Mouse (Mus musculus): ENCODE data around the gene Zfp663.
A peak's percentile ranks its signal among the peaks of the same experiment; 100 is the strongest.

Zfp663 gene

GRCm38 (mm10) chr2:165368496-165368895, at the start of gene Zfp663:
Gene Zfp663 (minus strand): TSS chr2:165368729.
- DNase-seq (ENCODE audit: low spot score in 2 of 2) = no peak

- DNase-seq (ENCODE audit: low spot score in 2 of 2) = no peak
These were observed 48.8 kb upstream of the Zfp663 start for GRCm38 (mm10) chr2:165417291-165417690.

GRCm38 (mm10) chr2:165415795-165416194, 47.3 kb upstream of the Zfp663 start:
- DNase-seq (ENCODE audit: low spot score in 2 of 2) = no peak

GRCm38 (mm10) chr2:165415141-165415721, 46.7 kb upstream of the Zfp663 start:
- DNase-seq (ENCODE audit: low spot score in 2 of 2) = no peak

DNA sequence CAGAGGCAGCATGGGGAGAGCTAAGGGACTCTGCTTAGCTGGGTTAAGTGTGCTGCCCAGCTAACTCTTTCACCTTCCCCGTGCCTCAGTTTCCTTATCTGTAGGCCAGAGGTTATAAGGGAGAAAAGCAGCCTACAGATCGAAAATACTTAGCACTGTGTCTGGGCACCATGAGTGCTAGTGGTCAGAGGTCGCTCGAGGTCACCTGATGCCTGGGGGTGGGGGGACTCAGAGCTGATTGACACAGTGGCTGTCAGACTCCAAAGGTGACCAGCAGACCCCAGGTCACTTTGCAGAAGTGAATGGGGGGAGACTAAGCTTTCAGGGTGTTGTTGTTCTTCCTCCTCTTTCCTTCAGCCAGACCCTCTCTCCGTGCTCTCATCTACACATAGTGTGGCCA, 45.8 kb upstream of the Zfp663 start:
- DNase-seq (ENCODE audit: low spot score in 2 of 2) = no peak

GRCm38 (mm10) chr2:165413884-165414283, 45.4 kb upstream of the Zfp663 start:
- DNase-seq (ENCODE audit: low spot score in 2 of 2) = no peak

DNA sequence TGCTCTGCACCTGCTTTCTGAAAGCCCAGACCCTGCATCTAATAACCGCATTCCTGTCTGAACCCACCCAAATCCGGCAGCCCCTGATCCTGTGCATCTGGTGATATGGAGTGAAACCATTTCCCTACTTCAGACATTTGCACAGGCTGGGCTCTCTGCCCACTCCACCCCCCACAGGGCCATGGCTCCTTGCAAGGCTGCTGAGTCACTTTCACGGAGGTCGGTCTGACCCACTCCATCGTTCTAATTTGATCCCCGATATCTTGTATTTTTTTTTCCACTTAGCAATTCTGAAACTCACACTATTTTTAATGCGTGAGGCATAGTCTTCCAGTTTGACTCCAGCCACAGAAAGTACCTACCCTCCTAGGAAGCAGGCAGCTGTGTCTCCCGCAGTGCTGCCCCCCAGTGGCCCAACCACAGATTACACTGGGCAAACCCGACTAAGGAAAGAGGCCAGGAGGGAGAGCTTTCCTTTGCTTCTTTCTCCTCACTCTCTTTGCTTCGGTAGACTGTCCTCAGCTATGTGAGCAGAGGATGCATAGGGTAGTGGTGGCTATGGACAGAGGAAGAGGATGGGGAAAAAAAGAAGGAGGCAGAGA, 39.3 kb upstream of the Zfp663 start:
- peak in 1 of 2 experiments; percentile 61 for DNase-seq (ENCODE audit: low spot score in 2 of 2)

DNA sequence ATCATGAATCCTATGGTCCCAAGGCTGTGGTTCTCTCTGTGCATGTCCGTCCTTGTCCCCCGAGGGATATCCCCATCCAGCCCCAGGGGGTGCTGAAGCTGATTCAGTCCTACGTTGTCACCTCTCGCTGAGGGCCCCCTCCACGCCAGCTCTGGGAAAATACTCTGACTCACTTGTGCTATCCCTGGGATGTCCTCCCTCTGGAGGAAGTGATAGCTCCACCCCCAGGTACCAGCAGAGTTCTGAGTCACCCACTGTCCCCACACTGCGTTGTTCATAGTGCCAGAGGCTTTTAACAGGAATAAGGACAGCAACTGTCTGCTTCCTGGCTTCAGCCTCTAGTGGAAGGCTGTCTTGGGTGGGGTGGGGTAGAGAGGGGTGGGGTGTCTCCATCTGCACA, 36.8 kb upstream of the Zfp663 start:
- DNase-seq (ENCODE audit: low spot score in 2 of 2) = no peak

DNA sequence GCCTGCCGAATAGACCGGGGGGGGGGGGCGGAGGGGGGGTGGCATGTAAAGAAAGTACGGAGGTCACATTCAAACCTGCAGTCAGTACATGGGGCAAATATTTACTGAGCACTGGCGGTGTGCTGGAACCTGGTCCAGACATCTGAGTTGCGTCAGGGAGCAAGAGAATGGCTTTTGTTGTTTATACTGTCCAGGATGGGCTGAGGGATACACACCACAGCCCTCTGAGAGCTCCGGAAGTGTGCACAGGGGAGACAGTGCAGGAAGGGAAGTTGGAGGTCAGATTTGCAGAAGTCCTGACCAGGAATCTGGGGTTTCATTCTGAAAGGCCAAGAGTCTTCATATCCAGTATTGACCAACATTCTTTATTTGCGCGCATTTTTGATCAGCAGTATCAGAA, 36.4 kb upstream of the Zfp663 start:
- no peak for DNase-seq (ENCODE audit: low spot score in 2 of 2)

DNA sequence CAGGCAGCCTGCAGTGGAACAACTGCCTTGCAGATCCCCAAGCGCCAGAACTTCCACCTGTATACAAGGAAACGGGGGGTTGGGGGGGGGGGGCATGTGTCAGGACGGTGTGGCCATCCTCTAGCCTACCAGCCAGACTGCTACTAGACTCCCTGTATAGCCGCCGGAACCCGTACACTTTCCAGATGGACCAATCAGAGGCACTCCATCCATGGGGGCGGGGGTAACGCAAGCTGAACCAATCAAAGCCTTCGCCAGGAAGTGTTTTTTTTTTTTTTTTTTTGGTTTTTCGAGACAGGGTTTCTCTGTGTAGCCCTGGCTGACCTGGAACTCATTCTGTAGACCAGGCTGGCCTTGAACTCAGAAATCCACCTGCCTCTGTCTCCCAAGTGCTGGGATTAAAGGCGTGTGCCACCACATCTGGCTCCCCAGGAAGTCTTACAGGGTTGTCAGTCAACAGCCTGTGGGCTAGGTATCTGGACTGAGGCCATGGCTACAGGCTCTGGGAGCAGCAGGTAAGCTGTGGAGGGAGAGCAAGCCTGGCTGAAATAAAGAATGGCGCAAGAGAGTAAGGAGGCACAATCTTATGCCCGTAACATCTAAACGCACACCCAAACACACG, 29.7 kb upstream of the Zfp663 start:
- DNase-seq (ENCODE audit: low spot score in 2 of 2) = no peak

GRCm38 (mm10) chr2:165397502-165398163, 29.1 kb upstream of the Zfp663 start:
- DNase-seq (ENCODE audit: low spot score in 2 of 2) = no peak

GRCm38 (mm10) chr2:165396831-165397501, 28.4 kb upstream of the Zfp663 start:
- no peak for DNase-seq (ENCODE audit: low spot score in 2 of 2)

DNA sequence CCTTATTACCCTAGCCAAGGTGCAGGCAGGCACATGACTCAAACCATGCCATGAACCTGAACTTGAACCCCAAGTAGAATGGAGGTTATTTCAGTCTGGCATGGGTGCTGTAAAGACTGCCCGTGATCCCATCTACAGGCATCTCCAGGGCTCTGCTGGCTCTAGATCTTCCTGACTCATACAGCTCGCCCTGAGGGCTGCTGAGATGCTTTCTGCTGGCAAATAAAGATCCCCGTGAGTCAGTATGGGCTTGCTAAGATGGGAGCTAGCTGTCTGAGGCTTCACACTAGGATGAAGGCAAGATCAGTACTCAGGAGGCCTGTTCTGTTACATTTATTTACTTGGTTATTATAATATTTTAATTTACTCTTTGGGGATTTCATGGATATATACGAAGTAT, 23.6 kb upstream of the Zfp663 start:
- DNase-seq (ENCODE audit: low spot score in 2 of 2) = no peak

GRCm38 (mm10) chr2:165391561-165391960, 23.0 kb upstream of the Zfp663 start:
- peak in 1 of 2 experiments; percentile 22 for DNase-seq (ENCODE audit: low spot score in 2 of 2)

DNA sequence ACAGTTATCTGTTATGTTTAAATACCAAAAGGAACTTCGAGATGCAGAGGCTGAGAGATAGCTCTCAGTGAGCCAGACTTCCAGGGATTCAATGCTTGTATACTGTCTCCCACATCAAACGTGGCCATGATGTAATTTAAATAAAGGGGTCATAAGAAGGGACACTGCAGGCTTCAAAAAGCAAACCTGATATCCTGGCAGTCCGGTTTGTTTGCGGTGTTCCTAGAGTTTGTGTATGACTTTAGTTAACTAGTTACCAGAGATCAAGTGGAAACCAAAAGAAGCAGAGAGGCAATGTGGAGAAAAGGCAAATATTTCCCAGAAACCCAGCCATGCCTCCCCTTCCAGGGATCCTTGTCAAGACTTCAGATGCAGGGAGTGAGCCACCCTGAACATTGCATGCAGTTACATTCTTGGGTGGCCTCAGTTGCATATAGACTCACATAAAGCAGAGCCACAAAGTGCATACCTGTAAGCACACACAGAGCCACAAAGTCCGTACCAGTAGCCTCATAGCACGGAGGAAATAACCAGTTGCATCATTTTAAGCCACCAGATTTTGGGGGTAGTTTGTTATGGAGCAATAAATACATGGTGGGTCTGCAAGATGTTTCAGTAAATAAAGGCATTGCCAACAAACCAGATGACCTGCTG, 20.9 kb upstream of the Zfp663 start:
- DNase-seq (ENCODE audit: low spot score in 2 of 2) = no peak

- DNase-seq (ENCODE audit: low spot score in 2 of 2) = peak in 1 of 2 experiments; percentile 8
These were observed 19.4 kb upstream of the Zfp663 start, which contains the start of gene Zfp334 for GRCm38 (mm10) chr2:165387844-165388495. Gene Zfp334 (minus strand): TSS chr2:165388259.

- DNase-seq (ENCODE audit: low spot score in 2 of 2) = no peak
These were observed 18.8 kb upstream of the Zfp663 start for GRCm38 (mm10) chr2:165387370-165387769.

GRCm38 (mm10) chr2:165380050-165380449, 11.5 kb upstream of the Zfp663 start:
- no peak for DNase-seq (ENCODE audit: low spot score in 2 of 2)

DNA sequence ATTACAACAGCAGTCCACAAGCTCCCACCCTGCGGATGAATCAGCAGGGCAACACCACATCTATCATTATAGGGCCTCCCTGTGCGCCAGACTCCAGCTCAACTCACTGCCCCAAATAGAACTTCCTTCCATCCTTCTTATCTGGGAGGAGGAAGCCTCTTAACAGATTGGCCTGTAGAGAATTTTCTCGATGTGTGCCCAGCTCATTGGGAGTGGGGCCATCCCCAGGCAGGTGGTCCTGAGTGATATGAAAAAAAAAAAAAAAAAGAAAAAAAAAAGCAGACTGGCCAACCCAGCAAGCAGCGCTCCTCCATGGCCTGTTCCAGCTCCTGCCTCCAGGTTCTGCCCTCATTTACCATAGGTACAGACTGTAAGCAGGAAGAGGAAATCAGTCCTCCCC, 7.5 kb upstream of the Zfp663 start:
- DNase-seq (ENCODE audit: low spot score in 2 of 2) = no peak

DNA sequence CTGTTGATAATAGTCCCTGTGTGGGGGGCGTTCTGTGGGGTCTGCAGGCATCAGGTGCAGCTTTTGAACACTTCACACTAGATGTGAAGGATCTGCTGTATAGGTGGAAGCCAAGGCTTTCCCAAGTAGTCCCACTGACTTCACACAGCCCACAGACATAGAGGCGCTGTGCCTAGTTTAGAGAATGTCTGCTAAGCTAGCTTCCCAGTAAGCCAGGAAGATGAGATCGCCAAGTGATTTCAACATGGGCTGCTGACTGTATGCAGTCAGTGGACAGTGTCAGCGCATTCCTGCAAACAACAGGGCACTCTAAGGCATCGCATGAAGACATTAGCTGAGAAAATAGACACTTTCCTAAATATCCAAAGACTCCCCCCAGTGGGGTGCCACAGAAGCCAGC, 6.9 kb upstream of the Zfp663 start:
- DNase-seq (ENCODE audit: low spot score in 2 of 2) = no peak

- no peak for DNase-seq (ENCODE audit: low spot score in 2 of 2)
These were observed 2.5 kb upstream of the Zfp663 start for GRCm38 (mm10) chr2:165371066-165371465.
